Comparison of ENCODE assay signal across 20 mouse cellular contexts in the genomic region with DNA sequence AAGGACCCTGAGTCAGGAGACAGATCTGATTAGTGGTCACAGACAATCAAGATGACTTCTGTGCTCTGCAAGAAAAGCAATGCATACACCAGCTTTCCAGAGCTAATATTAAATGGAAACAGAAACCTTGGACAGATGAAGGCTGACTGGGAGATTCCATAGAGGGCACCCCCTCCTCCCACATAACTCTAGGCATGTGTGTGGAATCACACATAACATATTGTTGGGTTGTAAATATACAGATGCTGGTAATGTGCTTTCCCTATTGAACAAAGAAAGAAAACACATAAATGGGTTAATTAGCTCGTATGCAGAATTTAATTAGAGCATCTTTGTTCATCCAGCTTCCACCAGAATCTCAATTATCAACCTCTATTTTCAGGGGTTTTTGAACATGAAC. TPM values are rescaled to one million over a fixed set of nuclear protein-coding genes. Genes with fewer than 3 reads are reported as not detected.
DNase-seq lines count a peak whose midpoint lies in the region; ATAC-seq and TF ChIP-seq lines count a peak whose summit lies in the region.
"Had no signal": no experiment of that assay in that cellular context is flagged by ENCODE, and none has a peak within 500 bp of the region (broad histone marks: within the 10 kb centered on the region; RNA-seq: fewer than 3 reads in every experiment).

No protein-coding gene starts in this region.

- no peak overlapping the region for H3K4me3 ChIP-seq in forebrain, embryonic 14.5 days (ENCODE audit: low read depth, low read length)
- no peak overlapping the region for H3K4me3 ChIP-seq in forebrain, postnatal 0 days (ENCODE audit: low read depth, low read length)
- no peak overlapping the region for H3K4me3 ChIP-seq in forebrain, embryonic 16.5 days (replicated peaks; ENCODE audit: low read length)
- H3K4me3 ChIP-seq in forebrain, embryonic 12.5 days (replicated peaks), result no peak overlapping the region
- no peak overlapping the region for H3K4me3 ChIP-seq in neural tube, embryonic 14.5 days (ENCODE audit: low read depth, low read length)
- no peak overlapping the region for H3K4me3 ChIP-seq in midbrain, embryonic 16.5 days (ENCODE audit: low read depth, low read length)
- H3K4me3 ChIP-seq: embryonic facial prominence, embryonic 10.5 days; embryonic facial prominence, embryonic 12.5 days had no signal

- TF ChIP-seq POLR2A in brain, embryonic 14.5 days (IDR thresholded peaks at IDR 0.05; ENCODE audit: borderline replicate concordance, extremely low read depth, insufficient read depth, insufficient read length, poor library complexity, severe bottlenecking), result no peak

- no peaks in the 10 kb centered on the region for H3K9me3 ChIP-seq in forebrain, embryonic 14.5 days (replicated peaks; ENCODE audit: control insufficient read depth, low read length)
- H3K9me3 ChIP-seq in forebrain, postnatal 0 days (ENCODE audit: low read length), result no peaks in the 10 kb centered on the region
- H3K9me3 ChIP-seq in forebrain, embryonic 16.5 days (ENCODE audit: control insufficient read depth, low read length), result no peaks in the 10 kb centered on the region
- no peaks in the 10 kb centered on the region for H3K9me3 ChIP-seq in forebrain, embryonic 12.5 days
- H3K9me3 ChIP-seq in neural tube, embryonic 14.5 days (ENCODE audit: control insufficient read depth, low read length), result no peaks in the 10 kb centered on the region
- H3K9me3 ChIP-seq in midbrain, embryonic 16.5 days (replicated peaks; ENCODE audit: control insufficient read depth, low read length, poor library complexity, severe bottlenecking), result no peaks in the 10 kb centered on the region
- H3K9me3 ChIP-seq: embryonic facial prominence, embryonic 10.5 days; embryonic facial prominence, embryonic 12.5 days had no signal

- no peak overlapping the region for H3K4me2 ChIP-seq in forebrain, embryonic 14.5 days (ENCODE audit: low read length)
- no peak overlapping the region for H3K4me2 ChIP-seq in forebrain, postnatal 0 days (ENCODE audit: low read depth)
- H3K4me2 ChIP-seq in forebrain, embryonic 16.5 days (ENCODE audit: low read length), result no peak overlapping the region
- no peak overlapping the region for H3K4me2 ChIP-seq in forebrain, embryonic 12.5 days
- H3K4me2 ChIP-seq in neural tube, embryonic 14.5 days (ENCODE audit: low read depth, low read length), result no peak overlapping the region
- H3K4me2 ChIP-seq in midbrain, embryonic 16.5 days (ENCODE audit: low read length), result no peak overlapping the region
- H3K4me2 ChIP-seq: embryonic facial prominence, embryonic 12.5 days had no signal

- DNase-seq in forebrain, embryonic 14.5 days (ENCODE audit: low spot score), result peak; percentile 63
- DNase-seq in forebrain, postnatal 0 days, result no peak
- DNase-seq in brain, embryonic 14.5 days (ENCODE audit: low read depth), result peak; percentile 73
- no peak for DNase-seq in right cerebral cortex, adult 2 months (ENCODE audit: low spot score in 2 of 2)
- DNase-seq: adrenal gland, adult 2 months; adrenal gland, postnatal 10 days; adrenal gland, postnatal 25 days; cerebellum, adult 11-12 months; cerebellum, adult 2 months; cerebellum, adult 9-10 months; cerebellum, postnatal 10 days; cerebellum, postnatal 25 days had no signal

- no peaks in the 10 kb centered on the region for H3K4me1 ChIP-seq in forebrain, embryonic 14.5 days (ENCODE audit: control insufficient read depth, insufficient read depth, low read length)
- H3K4me1 ChIP-seq in forebrain, postnatal 0 days (ENCODE audit: insufficient read depth), result no peaks in the 10 kb centered on the region
- peaks cover 5% of the 10 kb centered on the region for H3K4me1 ChIP-seq in forebrain, embryonic 16.5 days (replicated peaks; ENCODE audit: control insufficient read depth, insufficient read depth, low read length)
- H3K4me1 ChIP-seq in forebrain, embryonic 12.5 days, result no peaks in the 10 kb centered on the region; the same call in 1 of the 2 replicates
- H3K4me1 ChIP-seq in neural tube, embryonic 14.5 days (ENCODE audit: control insufficient read depth, insufficient read depth, low read length), result no peaks in the 10 kb centered on the region
- no peaks in the 10 kb centered on the region for H3K4me1 ChIP-seq in midbrain, embryonic 16.5 days (ENCODE audit: control insufficient read depth, insufficient read depth, low read length)
- H3K4me1 ChIP-seq: embryonic facial prominence, embryonic 10.5 days; embryonic facial prominence, embryonic 12.5 days had no signal

- H3K27ac ChIP-seq in forebrain, embryonic 14.5 days (ENCODE audit: low read depth, low read length), result no peak overlapping the region
- H3K27ac ChIP-seq in forebrain, postnatal 0 days (ENCODE audit: low read depth, low read length), result no peak overlapping the region
- H3K27ac ChIP-seq in forebrain, embryonic 16.5 days (ENCODE audit: low read length), result no peak overlapping the region
- H3K27ac ChIP-seq in forebrain, embryonic 12.5 days, result no peak overlapping the region
- H3K27ac ChIP-seq in neural tube, embryonic 14.5 days (ENCODE audit: low read depth, low read length), result no peak overlapping the region
- no peak overlapping the region for H3K27ac ChIP-seq in midbrain, embryonic 16.5 days (ENCODE audit: low read length)
- H3K27ac ChIP-seq: embryonic facial prominence, embryonic 10.5 days; embryonic facial prominence, embryonic 12.5 days had no signal

- TF ChIP-seq CTCF in forebrain, postnatal 0 days (IDR thresholded peaks at IDR 0.05; ENCODE audit: low read depth), result no peak
- no peak for TF ChIP-seq CTCF in brain, embryonic 14.5 days (IDR thresholded peaks at IDR 0.05; ENCODE audit: borderline replicate concordance, extremely low read depth, insufficient read depth, insufficient read length)

- ATAC-seq in forebrain, embryonic 14.5 days, result peak; percentile 84
- no peak for ATAC-seq in forebrain, postnatal 0 days
- ATAC-seq in forebrain, embryonic 16.5 days, result peak; percentile 88
- no peak for ATAC-seq in forebrain, embryonic 12.5 days (ENCODE audit: low FRiP score)
- peak; percentile 81; the same call in 1 of the 2 replicates for ATAC-seq in neural tube, embryonic 14.5 days (ENCODE audit: low read depth)
- no peak for ATAC-seq in midbrain, embryonic 16.5 days

- no peak overlapping the region for H3K9ac ChIP-seq in forebrain, embryonic 14.5 days (ENCODE audit: low read length)
- no peak overlapping the region for H3K9ac ChIP-seq in forebrain, postnatal 0 days
- H3K9ac ChIP-seq in forebrain, embryonic 16.5 days (replicated peaks; ENCODE audit: low read depth, low read length), result no peak overlapping the region
- no peak overlapping the region for H3K9ac ChIP-seq in forebrain, embryonic 12.5 days
- no peak overlapping the region for H3K9ac ChIP-seq in neural tube, embryonic 14.5 days (replicated peaks; ENCODE audit: low read depth, low read length)
- no peak overlapping the region for H3K9ac ChIP-seq in midbrain, embryonic 16.5 days (ENCODE audit: low read depth, low read length)
- H3K9ac ChIP-seq: embryonic facial prominence, embryonic 12.5 days had no signal

- H3K27me3 ChIP-seq in forebrain, embryonic 14.5 days (replicated peaks; ENCODE audit: control insufficient read depth, insufficient read depth, low read length), result no peaks in the 10 kb centered on the region
- no peaks in the 10 kb centered on the region for H3K27me3 ChIP-seq in forebrain, postnatal 0 days (ENCODE audit: insufficient read depth, low read length)
- no peaks in the 10 kb centered on the region for H3K27me3 ChIP-seq in forebrain, embryonic 16.5 days (replicated peaks; ENCODE audit: control insufficient read depth, insufficient read depth, low read length)
- H3K27me3 ChIP-seq in forebrain, embryonic 12.5 days, result no peaks in the 10 kb centered on the region
- H3K27me3 ChIP-seq in neural tube, embryonic 14.5 days (ENCODE audit: control insufficient read depth, insufficient read depth, low read length), result no peaks in the 10 kb centered on the region
- no peaks in the 10 kb centered on the region for H3K27me3 ChIP-seq in midbrain, embryonic 16.5 days (ENCODE audit: control insufficient read depth, insufficient read depth, low read depth, low read length)
- H3K27me3 ChIP-seq: embryonic facial prominence, embryonic 12.5 days had no signal

- no peaks in the 10 kb centered on the region for H3K36me3 ChIP-seq in forebrain, embryonic 14.5 days (ENCODE audit: control insufficient read depth, insufficient read depth, low read length)
- no peaks in the 10 kb centered on the region for H3K36me3 ChIP-seq in forebrain, postnatal 0 days (ENCODE audit: insufficient read depth)
- H3K36me3 ChIP-seq in forebrain, embryonic 16.5 days (ENCODE audit: control insufficient read depth, insufficient read depth), result no peaks in the 10 kb centered on the region
- H3K36me3 ChIP-seq in forebrain, embryonic 12.5 days (replicated peaks), result no peaks in the 10 kb centered on the region
- no peaks in the 10 kb centered on the region for H3K36me3 ChIP-seq in neural tube, embryonic 14.5 days (ENCODE audit: control insufficient read depth, insufficient read depth, low read length)
- no peaks in the 10 kb centered on the region for H3K36me3 ChIP-seq in midbrain, embryonic 16.5 days (ENCODE audit: control insufficient read depth, insufficient read depth, low read length)
- H3K36me3 ChIP-seq: embryonic facial prominence, embryonic 10.5 days; embryonic facial prominence, embryonic 12.5 days had no signal

- 7% methylated on average over 1 of the region's 1 CpGs for WGBS in forebrain, embryonic 14.5 days
- WGBS in forebrain, postnatal 0 days, result 18% methylated on average over 1 of the region's 1 CpGs
- 3% methylated on average over 1 of the region's 1 CpGs for WGBS in forebrain, embryonic 16.5 days
- WGBS in forebrain, embryonic 12.5 days, result 33% methylated on average over 1 of the region's 1 CpGs
- 34% methylated on average over 1 of the region's 1 CpGs for WGBS in neural tube, embryonic 14.5 days
- WGBS in midbrain, embryonic 16.5 days, result 52% methylated on average over 1 of the region's 1 CpGs

RNA-seq across cellular contexts. Expression of gene Astn2, which starts 26.8 kb away (rescaled TPM):
- polyA plus RNA-seq in forebrain, embryonic 14.5 days (2014; fragmentation: Nextera tagmentation; extraction: Ambion mirVana), result 0.42 and 0.49 TPM in 2 replicates
- total RNA-seq in forebrain, postnatal 0 days (2014; rRNA removed), result 15.0 and 20.9 TPM in 2 replicates
- 0.47 and 0.98 TPM in 2 replicates for polyA plus RNA-seq in forebrain, postnatal 0 days (2015; fragmentation: Nextera tagmentation; extraction: Ambion mirVana)
- 0.65 and 1.5 TPM in 2 replicates for polyA plus RNA-seq in forebrain, embryonic 16.5 days (2015; fragmentation: Nextera tagmentation; extraction: Ambion mirVana)
- 1.7 and 1.9 TPM in 2 replicates for polyA plus RNA-seq in forebrain, embryonic 12.5 days (2016; fragmentation: Nextera tagmentation; extraction: Ambion mirVana)
- 11.8 and 23.7 TPM in 2 replicates for polyA plus RNA-seq in brain, embryonic 14.5 days (2012; rRNA removed)
- polyA plus RNA-seq in neural tube, embryonic 14.5 days (2014; fragmentation: Nextera tagmentation; extraction: Ambion mirVana), result 4.9 and 6.3 TPM in 2 replicates
- polyA plus RNA-seq in midbrain, embryonic 16.5 days (2015; fragmentation: Nextera tagmentation; extraction: Ambion mirVana), result 1.8 and 2.9 TPM in 2 replicates
- total RNA-seq: MEL had no signal
- polyA plus RNA-seq: C2C12 had no signal

Comparison
In these comparisons a context has a peak if more than half of its experiments do, and no peak if none do; other contexts are left out.
1. ATAC-seq: peak in forebrain, embryonic 14.5 days (single experiment), forebrain, embryonic 16.5 days (single experiment) and neural tube, embryonic 14.5 days (single experiment); none in forebrain, postnatal 0 days (single experiment), forebrain, embryonic 12.5 days (single experiment) and midbrain, embryonic 16.5 days (single experiment).
2. DNase-seq: peak in forebrain, embryonic 14.5 days (single experiment) and brain, embryonic 14.5 days (single experiment); none in forebrain, postnatal 0 days (single experiment) and right cerebral cortex, adult 2 months (0 of 2).